Mouse (Mus musculus): Measurements from ENCODE around the gene Lca5l.

- no peak for TF ChIP-seq CTCF (IDR thresholded peaks at IDR 0.05 in 2 of 3, conservative IDR thresholded peaks at IDR 0.05 in 1 of 3; ENCODE audit: control insufficient read depth in 1 of 3, insufficient read depth in 1 of 3, low read depth in 2 of 3, low read length in 3 of 3, poor library complexity in 1 of 3, severe bottlenecking in 1 of 3)
- TF ChIP-seq POLR2A (IDR thresholded peaks at IDR 0.05; ENCODE audit: control insufficient read depth in 1 of 2, insufficient read depth in 1 of 2, low read depth in 1 of 2, low read length in 2 of 2, poor library complexity in 1 of 2): no peak
- TF ChIP-seq ZC3H11A (IDR thresholded peaks at IDR 0.05; ENCODE audit: low read depth, low read length): no peak
- TF ChIP-seq E2F4 (IDR thresholded peaks at IDR 0.05; ENCODE audit: borderline replicate concordance, low read depth, low read length): no peak
- TF ChIP-seq POLR2AphosphoS2 (IDR thresholded peaks at IDR 0.05; ENCODE audit: low read length): no peak
- no peak for TF ChIP-seq ZKSCAN1 (IDR thresholded peaks at IDR 0.05; ENCODE audit: low read depth, low read length)
- TF ChIP-seq ZNF384 (IDR thresholded peaks at IDR 0.05; ENCODE audit: low read depth, low read length): no peak
- no peak for TF ChIP-seq GATA1 (IDR thresholded peaks at IDR 0.05; ENCODE audit: low read depth, low read length)
- no peak for TF ChIP-seq MXI1 (IDR thresholded peaks at IDR 0.05; ENCODE audit: low read depth, low read length)
- no peak for TF ChIP-seq MAZ (IDR thresholded peaks at IDR 0.05; ENCODE audit: low read depth, low read length)
- TF ChIP-seq NRF1 (IDR thresholded peaks at IDR 0.05; ENCODE audit: insufficient read depth, low read depth, low read length, poor library complexity, severe bottlenecking): no peak
- no peak for TF ChIP-seq USF2 (IDR thresholded peaks at IDR 0.05; ENCODE audit: borderline replicate concordance in 1 of 2, insufficient read depth in 1 of 2, low read depth in 1 of 2, low read length in 2 of 2)
Observed at GRCm38 (mm10) chr16:96229044-96229555, 37.0 kb upstream of the Lca5l start.
